ENCODE assay signal across 8 mouse cellular contexts in the genomic region with DNA sequence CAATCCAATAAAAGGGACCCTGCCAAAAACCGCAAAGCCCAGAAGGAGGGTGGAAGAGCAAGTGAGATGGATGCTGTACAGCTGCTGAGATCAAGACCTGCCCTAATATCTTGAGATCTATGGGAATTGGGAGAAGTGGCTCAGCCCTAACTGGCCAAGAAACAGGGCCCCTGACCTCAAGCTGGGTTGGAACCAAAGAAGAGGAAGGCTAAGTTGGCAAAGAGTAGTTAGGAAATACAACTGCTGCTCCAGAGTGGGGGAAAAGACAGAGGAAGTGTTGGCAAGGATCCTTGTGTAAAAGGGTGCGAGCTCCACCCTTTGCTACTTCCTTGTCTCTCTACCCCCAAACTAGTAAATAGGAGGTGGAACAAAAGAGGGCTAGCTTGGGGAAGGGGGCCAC. TPM values are rescaled to one million over a fixed set of nuclear protein-coding genes. Genes with fewer than 3 reads are reported as not detected.
A peak's percentile ranks its signal among the peaks of the same experiment; 100 is the strongest.
DNase-seq lines count a peak whose midpoint lies in the region; ATAC-seq and TF ChIP-seq lines count a peak whose summit lies in the region.

No protein-coding gene starts in this region.

- H3K4me2 ChIP-seq in heart, embryonic 12.5 days, result peak overlapping the region; percentile 76
- H3K4me2 ChIP-seq in hindbrain, embryonic 12.5 days (replicated peaks), result peak overlapping the region; percentile 58
- peak overlapping the region; percentile 74 for H3K4me2 ChIP-seq in liver, postnatal 0 days (ENCODE audit: low read depth, low read length)
- peak overlapping the region; percentile 60 for H3K4me2 ChIP-seq in neural tube, embryonic 15.5 days

- no peak for ATAC-seq in heart, embryonic 12.5 days (ENCODE audit: insufficient number of reproducible peaks, low FRiP score)
- no peak for ATAC-seq in hindbrain, embryonic 12.5 days (ENCODE audit: low FRiP score)
- peak; percentile 8; the same call in 1 of the 2 replicates for ATAC-seq in liver, postnatal 0 days
- ATAC-seq in neural tube, embryonic 15.5 days (ENCODE audit: low FRiP score), result no peak

- TF ChIP-seq EP300 in liver, postnatal 0 days (IDR thresholded peaks at IDR 0.05; ENCODE audit: low read depth), result no peak

- peak overlapping the region; percentile 96; the same call in 1 of the 2 replicates for H3K27ac ChIP-seq in heart, embryonic 12.5 days (ENCODE audit: poor library complexity, severe bottlenecking)
- H3K27ac ChIP-seq in hindbrain, embryonic 12.5 days, result no peak overlapping the region
- peak overlapping the region; percentile 82 for H3K27ac ChIP-seq in liver, postnatal 0 days (ENCODE audit: low read depth)
- H3K27ac ChIP-seq in neural tube, embryonic 15.5 days (replicated peaks), result no peak overlapping the region

- TF ChIP-seq CTCF in liver, postnatal 0 days (IDR thresholded peaks at IDR 0.05; ENCODE audit: low read depth), result no peak

- no peaks in the 10 kb centered on the region for H3K9me3 ChIP-seq in heart, embryonic 12.5 days (replicated peaks)
- no peaks in the 10 kb centered on the region for H3K9me3 ChIP-seq in hindbrain, embryonic 12.5 days (replicated peaks)
- H3K9me3 ChIP-seq in liver, postnatal 0 days (ENCODE audit: low read length), result no peaks in the 10 kb centered on the region
- no peaks in the 10 kb centered on the region for H3K9me3 ChIP-seq in neural tube, embryonic 15.5 days (replicated peaks)

- H3K36me3 ChIP-seq in heart, embryonic 12.5 days, result peaks cover 50% of the 10 kb centered on the region
- H3K36me3 ChIP-seq in hindbrain, embryonic 12.5 days, result peaks cover 47% of the 10 kb centered on the region
- H3K36me3 ChIP-seq in liver, postnatal 0 days (replicated peaks; ENCODE audit: insufficient read depth, low read length), result peaks cover 14% of the 10 kb centered on the region; the same call in 1 of the 2 replicates
- peaks cover 38% of the 10 kb centered on the region for H3K36me3 ChIP-seq in neural tube, embryonic 15.5 days

- DNase-seq in heart, postnatal 25 days (ENCODE audit: low spot score), result no peak
- DNase-seq in liver, postnatal 0 days, result no peak
- no peak for DNase-seq in retina, embryonic 14.5 days (ENCODE audit: low spot score)
- DNase-seq in ovary, postnatal 14 days (ENCODE audit: low spot score), result no peak
- DNase-seq in layer of hippocampus, adult 9-10 months (ENCODE audit: low spot score), result no peak

- peaks cover 15% of the 10 kb centered on the region for H3K4me1 ChIP-seq in heart, embryonic 12.5 days (replicated peaks)
- peaks cover 9% of the 10 kb centered on the region for H3K4me1 ChIP-seq in hindbrain, embryonic 12.5 days
- H3K4me1 ChIP-seq in liver, postnatal 0 days (ENCODE audit: insufficient read depth), result peaks cover 7% of the 10 kb centered on the region
- peaks cover 11% of the 10 kb centered on the region for H3K4me1 ChIP-seq in neural tube, embryonic 15.5 days

- no peaks in the 10 kb centered on the region for H3K27me3 ChIP-seq in heart, embryonic 12.5 days (replicated peaks)
- no peaks in the 10 kb centered on the region for H3K27me3 ChIP-seq in hindbrain, embryonic 12.5 days
- no peaks in the 10 kb centered on the region for H3K27me3 ChIP-seq in liver, postnatal 0 days (ENCODE audit: insufficient read depth, low read length)
- no peaks in the 10 kb centered on the region for H3K27me3 ChIP-seq in neural tube, embryonic 15.5 days (replicated peaks)

- H3K4me3 ChIP-seq in heart, embryonic 12.5 days, result peak overlapping the region; percentile 73
- H3K4me3 ChIP-seq in hindbrain, embryonic 12.5 days, result peak overlapping the region; percentile 58
- H3K4me3 ChIP-seq in liver, postnatal 0 days (ENCODE audit: low read depth, low read length), result peak overlapping the region; percentile 15; the same call in 1 of the 2 replicates
- H3K4me3 ChIP-seq in neural tube, embryonic 15.5 days (replicated peaks), result peak overlapping the region; percentile 54

- 76% methylated on average over 2 of the region's 2 CpGs for WGBS in heart, embryonic 12.5 days
- 93% methylated on average over 2 of the region's 2 CpGs for WGBS in hindbrain, embryonic 12.5 days
- WGBS in liver, postnatal 0 days (ENCODE audit: insufficient replicate concordance), result 54% methylated on average over 2 of the region's 2 CpGs
- 86% methylated on average over 2 of the region's 2 CpGs for WGBS in neural tube, embryonic 15.5 days

- intact Hi-C loops in heart, postnatal 25 days (cut with DNase I), result loop anchor here (10.0 kb wide), 1 partner anchor 219 kb away; the partner anchor contains the start of gene Irak1

- peak overlapping the region; percentile 90 for H3K9ac ChIP-seq in heart, embryonic 12.5 days
- H3K9ac ChIP-seq in hindbrain, embryonic 12.5 days, result peak overlapping the region; percentile 77
- H3K9ac ChIP-seq in liver, postnatal 0 days (replicated peaks), result no peak overlapping the region
- no peak overlapping the region; the same call in 1 of the 2 replicates for H3K9ac ChIP-seq in neural tube, embryonic 15.5 days (replicated peaks)

RNA-seq across cellular contexts. Expression of gene Flna, which starts 6.2 kb away (rescaled TPM):
- 226 and 227 TPM in 2 replicates for polyA plus RNA-seq in heart, embryonic 12.5 days (2016; fragmentation: Nextera tagmentation; extraction: Ambion mirVana)
- 100 to 1,000 TPM in 1 of 2 experiments, 10 to 100 TPM in 1; 91.7 to 120 TPM for total RNA-seq in heart, postnatal 25 days (2021)
- polyA plus RNA-seq in hindbrain, embryonic 12.5 days (2016; fragmentation: Nextera tagmentation; extraction: Ambion mirVana), result 253 and 262 TPM in 2 replicates
- 30.2 and 34.1 TPM in 2 replicates for polyA plus RNA-seq in liver, postnatal 0 days (2015; fragmentation: Nextera tagmentation; extraction: Ambion mirVana)
- 67.3 and 100 TPM in 2 replicates for polyA plus RNA-seq in neural tube, embryonic 15.5 days (2015; fragmentation: Nextera tagmentation; extraction: Ambion mirVana)

RNA-seq across cellular contexts. Expression of gene Emd, which starts 11.1 kb away (rescaled TPM):
- polyA plus RNA-seq in heart, embryonic 12.5 days (2016; fragmentation: Nextera tagmentation; extraction: Ambion mirVana), result 16.8 and 17.3 TPM in 2 replicates
- 10 to 100 TPM; 30.5 to 33.6 TPM for total RNA-seq in heart, postnatal 25 days (2021)
- 17.0 and 18.2 TPM in 2 replicates for polyA plus RNA-seq in hindbrain, embryonic 12.5 days (2016; fragmentation: Nextera tagmentation; extraction: Ambion mirVana)
- polyA plus RNA-seq in liver, postnatal 0 days (2015; fragmentation: Nextera tagmentation; extraction: Ambion mirVana), result 6.8 and 7.4 TPM in 2 replicates
- 13.2 and 17.9 TPM in 2 replicates for polyA plus RNA-seq in neural tube, embryonic 15.5 days (2015; fragmentation: Nextera tagmentation; extraction: Ambion mirVana)

RNA-seq across cellular contexts. Expression of gene Rpl10, which starts 27.2 kb away (rescaled TPM):
- polyA plus RNA-seq in heart, embryonic 12.5 days (2016; fragmentation: Nextera tagmentation; extraction: Ambion mirVana), result 437 and 446 TPM in 2 replicates
- 100 to 1,000 TPM; 217 to 221 TPM for total RNA-seq in heart, postnatal 25 days (2021)
- 520 and 550 TPM in 2 replicates for polyA plus RNA-seq in hindbrain, embryonic 12.5 days (2016; fragmentation: Nextera tagmentation; extraction: Ambion mirVana)
- polyA plus RNA-seq in liver, postnatal 0 days (2015; fragmentation: Nextera tagmentation; extraction: Ambion mirVana), result 438 and 471 TPM in 2 replicates
- polyA plus RNA-seq in neural tube, embryonic 15.5 days (2015; fragmentation: Nextera tagmentation; extraction: Ambion mirVana), result 436 and 510 TPM in 2 replicates

RNA-seq across cellular contexts. Expression of gene Taz, which starts 38.3 kb away (rescaled TPM):
- polyA plus RNA-seq in heart, embryonic 12.5 days (2016; fragmentation: Nextera tagmentation; extraction: Ambion mirVana), result 70.5 and 71.3 TPM in 2 replicates
- total RNA-seq in heart, postnatal 25 days (2021), result 10 to 100 TPM; 42.1 to 45.2 TPM
- 80.2 and 85.6 TPM in 2 replicates for polyA plus RNA-seq in hindbrain, embryonic 12.5 days (2016; fragmentation: Nextera tagmentation; extraction: Ambion mirVana)
- polyA plus RNA-seq in liver, postnatal 0 days (2015; fragmentation: Nextera tagmentation; extraction: Ambion mirVana), result 30.4 and 31.2 TPM in 2 replicates
- 84.0 and 87.7 TPM in 2 replicates for polyA plus RNA-seq in neural tube, embryonic 15.5 days (2015; fragmentation: Nextera tagmentation; extraction: Ambion mirVana)

RNA-seq across cellular contexts. Expression of gene Dnase1l1, which starts 38.7 kb away (rescaled TPM):
- 10.2 and 10.8 TPM in 2 replicates for polyA plus RNA-seq in heart, embryonic 12.5 days (2016; fragmentation: Nextera tagmentation; extraction: Ambion mirVana)
- 10 to 100 TPM; 13.2 to 17.5 TPM for total RNA-seq in heart, postnatal 25 days (2021)
- 6.3 and 6.5 TPM in 2 replicates for polyA plus RNA-seq in hindbrain, embryonic 12.5 days (2016; fragmentation: Nextera tagmentation; extraction: Ambion mirVana)
- 10.0 and 10.8 TPM in 2 replicates for polyA plus RNA-seq in liver, postnatal 0 days (2015; fragmentation: Nextera tagmentation; extraction: Ambion mirVana)
- polyA plus RNA-seq in neural tube, embryonic 15.5 days (2015; fragmentation: Nextera tagmentation; extraction: Ambion mirVana), result 5.1 and 7.8 TPM in 2 replicates

Comparison
In these comparisons a context has a peak if more than half of its experiments do, and no peak if none do; other contexts are left out.
1. H3K27ac ChIP-seq: peak in heart, embryonic 12.5 days (single experiment) and liver, postnatal 0 days (single experiment); none in hindbrain, embryonic 12.5 days (single experiment) and neural tube, embryonic 15.5 days (single experiment).
2. H3K4me3 ChIP-seq: peak in every context shown above with its lines; median percentile 73 in heart, embryonic 12.5 days; 58 in hindbrain, embryonic 12.5 days; 54 in neural tube, embryonic 15.5 days; 15 in liver, postnatal 0 days.
3. H3K9ac ChIP-seq: peak in heart, embryonic 12.5 days (single experiment) and hindbrain, embryonic 12.5 days (single experiment); none in liver, postnatal 0 days (single experiment) and neural tube, embryonic 15.5 days (single experiment).
4. Peak in every context shown above with its lines, with median percentiles within 50 percentile points of each other: H3K4me2 ChIP-seq.